Mouse (Mus musculus): ENCODE data around the gene B3galt2.
"Not testable (repeated sequence)": the region's sequence is repeated elsewhere in the genome, so short reads cannot be mapped to it uniquely, and the experiment has no call there.

Gene B3galt2

GRCm38 (mm10) chr1:143640650-143641407, at the start of gene B3galt2:
B3galt2 (plus strand) TSS chr1:143640664.
- DNase-seq (ENCODE audit: low read depth, low spot score): peak; percentile 30

- no peak for DNase-seq (ENCODE audit: low read depth, low spot score)
Measured at GRCm38 (mm10) chr1:143596864-143597263, 43.6 kb upstream of the B3galt2 start.

- DNase-seq (ENCODE audit: low read depth, low spot score): no peak
Measured at GRCm38 (mm10) chr1:143608911-143609310, 31.6 kb upstream of the B3galt2 start.

- DNase-seq (ENCODE audit: low read depth, low spot score): no peak
Measured at GRCm38 (mm10) chr1:143612901-143613300, 27.6 kb upstream of the B3galt2 start.

GRCm38 (mm10) chr1:143619760-143620159, 20.7 kb upstream of the B3galt2 start:
- no peak for DNase-seq (ENCODE audit: low read depth, low spot score)

- no peak for DNase-seq (ENCODE audit: low read depth, low spot score)
Measured at GRCm38 (mm10) chr1:143621930-143622329, 18.5 kb upstream of the B3galt2 start.

GRCm38 (mm10) chr1:143622634-143623033, 17.8 kb upstream of the B3galt2 start:
- DNase-seq (ENCODE audit: low read depth, low spot score): no peak

- no peak for DNase-seq (ENCODE audit: low read depth, low spot score)
Measured at GRCm38 (mm10) chr1:143631337-143631736, 9.1 kb upstream of the B3galt2 start.

- no peak for DNase-seq (ENCODE audit: low read depth, low spot score)
Measured at GRCm38 (mm10) chr1:143632361-143632760, 8.1 kb upstream of the B3galt2 start.

- DNase-seq (ENCODE audit: low read depth, low spot score): no peak
Measured at GRCm38 (mm10) chr1:143632854-143633587, 7.4 kb upstream of the B3galt2 start.

GRCm38 (mm10) chr1:143644221-143644620, 3.8 kb downstream of the B3galt2 start:
- DNase-seq (ENCODE audit: low read depth, low spot score): peak; percentile 60

GRCm38 (mm10) chr1:143645386-143645785, 4.9 kb downstream of the B3galt2 start:
- peak; percentile 23 for DNase-seq (ENCODE audit: low read depth, low spot score)

GRCm38 (mm10) chr1:143646219-143646618, 5.8 kb downstream of the B3galt2 start:
- DNase-seq (ENCODE audit: low read depth, low spot score): no peak

GRCm38 (mm10) chr1:143650317-143650716, 9.9 kb downstream of the B3galt2 start:
- no peak for DNase-seq (ENCODE audit: low read depth, low spot score)

- no peak for DNase-seq (ENCODE audit: low read depth, low spot score)
Measured at GRCm38 (mm10) chr1:143653646-143654045, 13.2 kb downstream of the B3galt2 start.

- DNase-seq (ENCODE audit: low read depth, low spot score): no peak
Measured at GRCm38 (mm10) chr1:143663197-143663596, 22.7 kb downstream of the B3galt2 start.

- not testable (repeated sequence) for DNase-seq (ENCODE audit: low read depth, low spot score)
Measured at GRCm38 (mm10) chr1:143664786-143665185, 24.3 kb downstream of the B3galt2 start.

- DNase-seq (ENCODE audit: low read depth, low spot score): no peak
Measured at GRCm38 (mm10) chr1:143675734-143676361, 35.4 kb downstream of the B3galt2 start.

GRCm38 (mm10) chr1:143681108-143681507, 40.6 kb downstream of the B3galt2 start:
- no peak for DNase-seq (ENCODE audit: low read depth, low spot score)

- DNase-seq (ENCODE audit: low read depth, low spot score): no peak
Measured at GRCm38 (mm10) chr1:143684849-143685248, 44.4 kb downstream of the B3galt2 start.

- no peak for DNase-seq (ENCODE audit: low read depth, low spot score)
Measured at GRCm38 (mm10) chr1:143701736-143702135, 61.3 kb downstream of the B3galt2 start.

GRCm38 (mm10) chr1:143702141-143702740, 61.8 kb downstream of the B3galt2 start:
- DNase-seq (ENCODE audit: low read depth, low spot score): peak; percentile 44

Data from mesoderm, embryonic 11.5 days (tissue).